Mouse (Mus musculus): ENCODE data around the gene Bicdl1. TPM values are rescaled to one million over a fixed set of nuclear protein-coding genes. Genes with fewer than 3 reads are reported as not detected.

Gene Bicdl1
- polyA plus RNA-seq, 1 experiment, result 2.4 TPM

- Histone ChIP-seq H3ac (ENCODE audit: control insufficient read depth, insufficient read length, low read depth) (no peak overlapping the region), H3K4me3 (ENCODE audit: insufficient read depth, poor library complexity, severe bottlenecking) (no peak overlapping the region), H3K79me3 (ENCODE audit: low read depth) (no peaks in the 10 kb centered on the region), H3K79me2 (ENCODE audit: control insufficient read depth, insufficient read depth) (no peaks in the 10 kb centered on the region), H3K36me3 (ENCODE audit: control insufficient read depth, insufficient read depth) (no peaks in the 10 kb centered on the region), H3K27me3 (ENCODE audit: control insufficient read depth, insufficient read depth, insufficient read length) (peaks cover 87% of the 10 kb centered on the region)
- no peak for TF ChIP-seq USF1 (IDR thresholded peaks at IDR 0.05; ENCODE audit: low read depth)
- no peak for TF ChIP-seq MYOG (IDR thresholded peaks at IDR 0.05; ENCODE audit: control insufficient read depth, extremely low read depth, insufficient read length)
- no peak for TF ChIP-seq CTCF (IDR thresholded peaks at IDR 0.05; ENCODE audit: control insufficient read depth, insufficient read depth, insufficient read length)
- no peak for TF ChIP-seq CEBPB (IDR thresholded peaks at IDR 0.05; ENCODE audit: low read depth)
- TF ChIP-seq MYOD1 (IDR thresholded peaks at IDR 0.05; ENCODE audit: control insufficient read depth, insufficient read length, low read depth), result no peak
These were observed 63.5 kb downstream of the Bicdl1 start for GRCm38 (mm10) chr5:115667894-115668293.

- TF ChIP-seq MAX (IDR thresholded peaks at IDR 0.05) (no peak), MYOD1 (IDR thresholded peaks at IDR 0.05; ENCODE audit: control insufficient read depth, insufficient read length, low read depth) (no peak), FOSL1 (IDR thresholded peaks at IDR 0.05; ENCODE audit: insufficient read depth, low read length, poor library complexity, severe bottlenecking) (no peak), MYOG (IDR thresholded peaks at IDR 0.05; ENCODE audit: control insufficient read depth, extremely low read depth, insufficient read length) (no peak), USF1 (IDR thresholded peaks at IDR 0.05; ENCODE audit: low read depth) (no peak), CEBPB (IDR thresholded peaks at IDR 0.05; ENCODE audit: low read depth) (no peak), CTCF (IDR thresholded peaks at IDR 0.05; ENCODE audit: control insufficient read depth, insufficient read depth, insufficient read length) (no peak)
- H3K27me3 ChIP-seq (ENCODE audit: control insufficient read depth, insufficient read depth, insufficient read length), result peaks cover 87% of the 10 kb centered on the region
- no peaks in the 10 kb centered on the region for H3K79me3 ChIP-seq (ENCODE audit: low read depth)
- no peak overlapping the region for H3K4me3 ChIP-seq (ENCODE audit: insufficient read depth, poor library complexity, severe bottlenecking)
- H3K79me2 ChIP-seq (ENCODE audit: control insufficient read depth, insufficient read depth), result no peaks in the 10 kb centered on the region
- no peak overlapping the region for H3ac ChIP-seq (ENCODE audit: control insufficient read depth, insufficient read length, low read depth)
- no peaks in the 10 kb centered on the region for H3K36me3 ChIP-seq (ENCODE audit: control insufficient read depth, insufficient read depth)
These were observed 64.2 kb downstream of the Bicdl1 start for GRCm38 (mm10) chr5:115667210-115667609.

GRCm38 (mm10) chr5:115666366-115667065, 64.9 kb downstream of the Bicdl1 start:
- peaks cover 84% of the 10 kb centered on the region for H3K27me3 ChIP-seq (ENCODE audit: control insufficient read depth, insufficient read depth, insufficient read length)
- TF ChIP-seq MYOG (IDR thresholded peaks at IDR 0.05; ENCODE audit: control insufficient read depth, extremely low read depth, insufficient read length) (no peak), MAX (IDR thresholded peaks at IDR 0.05) (no peak), CTCF (IDR thresholded peaks at IDR 0.05; ENCODE audit: control insufficient read depth, insufficient read depth, insufficient read length) (no peak), MYOD1 (IDR thresholded peaks at IDR 0.05; ENCODE audit: control insufficient read depth, insufficient read length, low read depth) (no peak), USF1 (IDR thresholded peaks at IDR 0.05; ENCODE audit: low read depth) (no peak), FOSL1 (IDR thresholded peaks at IDR 0.05; ENCODE audit: insufficient read depth, low read length, poor library complexity, severe bottlenecking) (no peak), CEBPB (IDR thresholded peaks at IDR 0.05; ENCODE audit: low read depth) (no peak)
- H3ac ChIP-seq (ENCODE audit: control insufficient read depth, insufficient read length, low read depth), result no peak overlapping the region
- H3K36me3 ChIP-seq (ENCODE audit: control insufficient read depth, insufficient read depth), result no peaks in the 10 kb centered on the region
- H3K79me2 ChIP-seq (ENCODE audit: control insufficient read depth, insufficient read depth), result no peaks in the 10 kb centered on the region
- H3K4me3 ChIP-seq (ENCODE audit: insufficient read depth, poor library complexity, severe bottlenecking), result no peak overlapping the region
- no peaks in the 10 kb centered on the region for H3K79me3 ChIP-seq (ENCODE audit: low read depth)

- no peaks in the 10 kb centered on the region for H3K79me3 ChIP-seq (ENCODE audit: low read depth)
- no peaks in the 10 kb centered on the region for H3K79me2 ChIP-seq (ENCODE audit: control insufficient read depth, insufficient read depth)
- H3K4me3 ChIP-seq (ENCODE audit: insufficient read depth, poor library complexity, severe bottlenecking), result no peak overlapping the region
- H3K27me3 ChIP-seq (ENCODE audit: control insufficient read depth, insufficient read depth, insufficient read length), result peaks cover 60% of the 10 kb centered on the region
- no peaks in the 10 kb centered on the region for H3K36me3 ChIP-seq (ENCODE audit: control insufficient read depth, insufficient read depth)
- TF ChIP-seq MAX (IDR thresholded peaks at IDR 0.05) (no peak), MYOD1 (IDR thresholded peaks at IDR 0.05; ENCODE audit: control insufficient read depth, insufficient read length, low read depth) (no peak), FOSL1 (IDR thresholded peaks at IDR 0.05; ENCODE audit: insufficient read depth, low read length, poor library complexity, severe bottlenecking) (no peak), CTCF (IDR thresholded peaks at IDR 0.05; ENCODE audit: control insufficient read depth, insufficient read depth, insufficient read length) (no peak), CEBPB (IDR thresholded peaks at IDR 0.05; ENCODE audit: low read depth) (no peak)
- no peak overlapping the region for H3ac ChIP-seq (ENCODE audit: control insufficient read depth, insufficient read length, low read depth)
These were observed 68.8 kb downstream of the Bicdl1 start for GRCm38 (mm10) chr5:115662658-115663057.

GRCm38 (mm10) chr5:115658352-115658751, 73.1 kb downstream of the Bicdl1 start:
- Histone ChIP-seq H3K36me3 (ENCODE audit: control insufficient read depth, insufficient read depth) (no peaks in the 10 kb centered on the region), H3K79me2 (ENCODE audit: control insufficient read depth, insufficient read depth) (no peaks in the 10 kb centered on the region), H3K27me3 (ENCODE audit: control insufficient read depth, insufficient read depth, insufficient read length) (peaks cover 28% of the 10 kb centered on the region), H3K4me3 (ENCODE audit: insufficient read depth, poor library complexity, severe bottlenecking) (no peak overlapping the region), H3ac (ENCODE audit: control insufficient read depth, insufficient read length, low read depth) (no peak overlapping the region), H3K79me3 (ENCODE audit: low read depth) (no peaks in the 10 kb centered on the region)
- no peak for TF ChIP-seq CEBPB (IDR thresholded peaks at IDR 0.05; ENCODE audit: low read depth)
- TF ChIP-seq MAX (IDR thresholded peaks at IDR 0.05), result no peak
- no peak for TF ChIP-seq FOSL1 (IDR thresholded peaks at IDR 0.05; ENCODE audit: insufficient read depth, low read length, poor library complexity, severe bottlenecking)
- TF ChIP-seq CTCF (IDR thresholded peaks at IDR 0.05; ENCODE audit: control insufficient read depth, insufficient read depth, insufficient read length), result no peak
- no peak for TF ChIP-seq USF1 (IDR thresholded peaks at IDR 0.05; ENCODE audit: low read depth)
- TF ChIP-seq MYOG (IDR thresholded peaks at IDR 0.05; ENCODE audit: control insufficient read depth, extremely low read depth, insufficient read length), result no peak
- TF ChIP-seq MYOD1 (IDR thresholded peaks at IDR 0.05; ENCODE audit: control insufficient read depth, insufficient read length, low read depth), result no peak
